Mouse (Mus musculus) forebrain, postnatal 0 days (tissue): ENCODE results near the gene Wdr63. TPM values are rescaled to one million over a fixed set of nuclear protein-coding genes. Genes with fewer than 3 reads are reported as not detected.

Source experiments
- ATAC-seq: fragments of 200-750 bp; cut with Nextera tagmentation; 2 replicates; pipeline ENCODE4 v1.8.0; 2017; ENCODE audit warnings: mild to moderate bottlenecking, moderate library complexity
- DNase-seq: peaks from one replicate; pipeline ENCODE4 v3.0.0-alpha.2; 2015
- H3K27ac ChIP-seq: fragments of 300-500 bp; sonication (generic); 2 replicates; pipeline ENCODE4 v1.5.1; 2014; ENCODE audit warnings: low read depth, mild to moderate bottlenecking, antibody characterized with exemption, low read length, moderate library complexity, mixed read lengths
- H3K27me3 ChIP-seq: fragments of 300-500 bp; sonication (generic); 2 replicates; pipeline ENCODE4 v1.6.1; 2014; ENCODE audit warnings: mild to moderate bottlenecking, low read length, mixed read lengths; ENCODE audit not compliant: insufficient read depth
- H3K36me3 ChIP-seq: fragments of 300-500 bp; sonication (generic); 2 replicates; pipeline ENCODE4 v1.6.1; 2014; ENCODE audit warnings: mild to moderate bottlenecking, moderate library complexity; ENCODE audit not compliant: insufficient read depth
- H3K4me1 ChIP-seq: fragments of 300-500 bp; sonication (generic); 2 replicates; pipeline ENCODE4 v1.6.1; 2014; ENCODE audit warnings: antibody characterized with exemption; ENCODE audit not compliant: insufficient read depth
- H3K4me2 ChIP-seq: fragments of 300-500 bp; sonication (generic); 2 replicates; pipeline ENCODE4 v1.6.1; 2014; ENCODE audit warnings: low read depth, mild to moderate bottlenecking, moderate library complexity
- H3K4me3 ChIP-seq: fragments of 300-500 bp; sonication (generic); 2 replicates; pipeline ENCODE4 v1.5.1; 2014; ENCODE audit warnings: low read depth, low read length, mixed read lengths
- H3K9ac ChIP-seq: fragments of 300-500 bp; sonication (generic); 2 replicates; pipeline ENCODE4 v1.6.1; 2014; ENCODE audit warnings: mild to moderate bottlenecking
- H3K9me3 ChIP-seq: fragments of 300-500 bp; sonication (generic); 2 replicates; pipeline ENCODE4 v1.6.1; 2016; ENCODE audit warnings: low read length
- CTCF ChIP-seq: sonication (generic); IDR thresholded peaks from 2 replicates; pipeline ENCODE4 v1.5.1; 2016; ENCODE audit warnings: antibody characterized with exemption, control low read depth, low read depth
- WGBS: fragments of 180-500 bp; shearing (Covaris S2); extraction: QIAGEN DNeasy Blood & Tissue Kit; methylation state at CpG from one replicate; pipeline ENCODE4 v1.1.7; 2014; 5-methylcytosine and 5-hydroxymethylcytosine counted together
- polyA plus RNA-seq: library from polyadenylated mRNA; unstranded; fragments of >200 nt; fragmentation: Nextera tagmentation; extraction: Ambion mirVana; gene quantifications from 2 replicates; pipeline ENCODE4 v1.2.1, GENCODE M21; 2015
- total RNA-seq: library from RNA; depleted of rRNA; stranded (reverse); fragments of >200 nt; gene quantifications from 2 replicates; pipeline ENCODE4 v1.2.3, GENCODE M21; 2014

The Wdr63 gene
- total and polyA plus RNA-seq, 2 experiments from 2014 or later = 1.7 to 2.1 TPM

DNA sequence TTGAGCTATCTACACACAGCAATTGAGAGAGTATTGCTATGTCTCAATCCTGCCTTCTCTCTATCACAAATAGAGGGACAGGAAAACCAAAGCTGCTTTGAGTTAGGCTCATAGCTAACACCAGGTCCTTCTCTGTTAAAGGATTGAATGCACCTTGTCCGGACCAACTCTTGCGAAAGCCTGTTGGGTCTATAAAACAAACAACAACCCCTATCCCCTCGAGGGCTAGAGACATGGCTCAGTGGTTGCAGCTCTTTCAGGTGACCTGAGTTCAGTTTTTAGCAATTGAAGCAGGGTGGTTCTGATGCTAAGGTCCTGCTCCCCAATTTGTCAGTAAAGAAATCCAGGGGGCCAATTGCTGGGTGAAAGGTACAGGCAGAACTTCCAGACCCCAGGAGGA, 78.7 kb downstream of the Wdr63 start:
- no peaks in the 10 kb centered on the region for H3K27me3 ChIP-seq
- ATAC-seq (no peak), DNase-seq (no peak)
- H3K27ac ChIP-seq = no peak overlapping the region
- H3K4me2 ChIP-seq = no peak overlapping the region
- WGBS = 82% methylated on average over 3 of the region's 3 CpGs
- H3K36me3 ChIP-seq = no peaks in the 10 kb centered on the region
- H3K4me3 ChIP-seq = no peak overlapping the region
- no peak for TF ChIP-seq CTCF
- H3K9me3 ChIP-seq = no peaks in the 10 kb centered on the region
- no peak overlapping the region for H3K9ac ChIP-seq
- peaks cover 4% of the 10 kb centered on the region; the same call in 1 of the 2 replicates for H3K4me1 ChIP-seq

- DNase-seq = no peak
- Histone ChIP-seq H3K9me3 (no peaks in the 10 kb centered on the region), H3K36me3 (no peaks in the 10 kb centered on the region), H3K4me2 (no peak overlapping the region), H3K9ac (no peak overlapping the region), H3K4me1 (peaks cover 4% of the 10 kb centered on the region; the same call in 1 of the 2 replicates), H3K27ac (no peak overlapping the region), H3K4me3 (no peak overlapping the region), H3K27me3 (no peaks in the 10 kb centered on the region)
- 84% methylated on average over 2 of the region's 2 CpGs for WGBS
- ATAC-seq = no peak
- no peak for TF ChIP-seq CTCF
These were observed 79.5 kb downstream of the Wdr63 start for GRCm38 (mm10) chr3:146028406-146028805.

- DNase-seq = no peak
- ATAC-seq = no peak
- no peak overlapping the region for H3K27ac ChIP-seq
These were observed 80.8 kb downstream of the Wdr63 start for GRCm38 (mm10) chr3:146027116-146027515.

DNA sequence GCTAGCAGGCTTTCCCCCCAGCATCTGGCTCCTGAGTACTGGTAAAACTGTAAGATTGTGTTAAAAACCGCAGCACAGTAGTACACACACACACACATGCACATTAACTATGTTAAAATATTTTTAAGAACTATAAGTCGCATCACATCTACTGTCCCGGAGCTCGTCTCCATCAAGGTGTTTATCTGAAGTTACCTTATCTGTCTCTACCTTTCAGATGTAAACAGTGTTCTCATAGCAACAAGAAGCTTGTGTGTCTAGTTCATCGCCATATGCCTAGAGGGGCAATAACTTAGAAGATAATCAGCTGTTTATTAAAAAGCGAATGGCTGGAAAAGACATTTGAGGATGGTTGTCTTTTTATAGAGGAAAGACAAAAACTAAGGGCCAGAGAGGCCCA, 82.4 kb downstream of the Wdr63 start:
- Histone ChIP-seq H3K9ac (no peak overlapping the region), H3K36me3 (no peaks in the 10 kb centered on the region), H3K27me3 (no peaks in the 10 kb centered on the region), H3K27ac (no peak overlapping the region), H3K4me3 (no peak overlapping the region), H3K4me1 (peaks cover 4% of the 10 kb centered on the region; the same call in 1 of the 2 replicates), H3K9me3 (no peaks in the 10 kb centered on the region), H3K4me2 (no peak overlapping the region)
- no peak for ATAC-seq
- no peak for TF ChIP-seq CTCF
- 97% methylated on average over 6 of the region's 6 CpGs for WGBS
- no peak for DNase-seq

More at GRCm38 (mm10) chr3:146027116-146027515, 80.8 kb downstream of the Wdr63 start:
- H3K36me3 ChIP-seq = no peaks in the 10 kb centered on the region
- H3K9me3 ChIP-seq = no peaks in the 10 kb centered on the region
- no peak overlapping the region for H3K4me2 ChIP-seq
- H3K4me3 ChIP-seq = no peak overlapping the region
- no peaks in the 10 kb centered on the region for H3K27me3 ChIP-seq
- H3K4me1 ChIP-seq = peaks cover 4% of the 10 kb centered on the region; the same call in 1 of the 2 replicates
- 46% methylated on average over 6 of the region's 6 CpGs for WGBS
- no peak overlapping the region for H3K9ac ChIP-seq
- TF ChIP-seq CTCF = no peak

- DNase-seq = no peak
- H3K9ac ChIP-seq = no peak overlapping the region
- TF ChIP-seq CTCF = no peak
- H3K27ac ChIP-seq = no peak overlapping the region
- 0 out of 2 replicates have a peak, but pooled peaks cover 2% of the 10 kb centered on the region for H3K36me3 ChIP-seq
- no peaks in the 10 kb centered on the region for H3K27me3 ChIP-seq
- no peak for ATAC-seq
- no peak overlapping the region for H3K4me2 ChIP-seq
- WGBS = 90% methylated on average over 7 of the region's 7 CpGs
- H3K4me1 ChIP-seq = no peaks in the 10 kb centered on the region
- H3K9me3 ChIP-seq = no peaks in the 10 kb centered on the region
- H3K4me3 ChIP-seq = no peak overlapping the region
These were observed 83.2 kb downstream of the Wdr63 start for GRCm38 (mm10) chr3:146024746-146025145.

- Histone ChIP-seq H3K4me3 (no peak overlapping the region), H3K9ac (no peak overlapping the region), H3K4me2 (no peak overlapping the region), H3K27ac (no peak overlapping the region), H3K4me1 (no peaks in the 10 kb centered on the region), H3K9me3 (no peaks in the 10 kb centered on the region), H3K27me3 (no peaks in the 10 kb centered on the region), H3K36me3 (0 out of 2 replicates have a peak, but pooled peaks cover 3% of the 10 kb centered on the region)
- 96% methylated on average over 9 of the region's 9 CpGs for WGBS
- no peak for TF ChIP-seq CTCF
- no peak for DNase-seq
- no peak for ATAC-seq
These were observed 85.7 kb downstream of the Wdr63 start for GRCm38 (mm10) chr3:146022232-146022631.

- H3K9ac ChIP-seq = no peak overlapping the region
- H3K9me3 ChIP-seq = no peaks in the 10 kb centered on the region
- TF ChIP-seq CTCF = no peak
- WGBS = 56% methylated on average over 9 of the region's 9 CpGs
- 0 out of 2 replicates have a peak overlapping the region, but pooled peaks have one; percentile 15 for H3K27ac ChIP-seq
- no peaks in the 10 kb centered on the region for H3K4me1 ChIP-seq
- 0 out of 2 replicates have a peak, but pooled peaks cover 3% of the 10 kb centered on the region for H3K36me3 ChIP-seq
- no peak for ATAC-seq
- DNase-seq = no peak
- no peaks in the 10 kb centered on the region for H3K27me3 ChIP-seq
- no peak overlapping the region for H3K4me3 ChIP-seq
- H3K4me2 ChIP-seq = no peak overlapping the region
These were observed 90.4 kb downstream of the Wdr63 start for GRCm38 (mm10) chr3:146017521-146017920.
